Mouse (Mus musculus) heart, embryonic 14.5 days (tissue): ENCODE results near the gene Il17f. TPM values are rescaled to one million over a fixed set of nuclear protein-coding genes. Genes with fewer than 3 reads are reported as not detected.
"Not testable (repeated sequence)": the region's sequence is repeated elsewhere in the genome, so short reads cannot be mapped to it uniquely, and the experiment has no call there.

Experiments
- ATAC-seq: fragments of 200-750 bp; cut with Nextera tagmentation; 2 replicates; pipeline ENCODE4 v1.8.0; 2017; ENCODE audit warnings: low read depth, moderate TSS enrichment; ENCODE audit not compliant: insufficient number of reproducible peaks, insufficient read depth, low FRiP score
- H3K27ac ChIP-seq, 2 experiments: fragments of 200-500 bp in 1 of 2; fragments of 300-500 bp in 1 of 2; sonication (generic) in 1 of 2; replicated peaks in 1 of 2; 2 replicates each; pipeline ENCODE4 v1.5.1; 2012 to 2014; ENCODE audit warnings: low read depth in 2 of 2, low read length in 2 of 2, control low read depth in 1 of 2, mild to moderate bottlenecking in 1 of 2, mixed read lengths in 1 of 2; ENCODE audit not compliant: control insufficient read depth in 1 of 2, insufficient read depth in 1 of 2
- H3K27me3 ChIP-seq: fragments of 300-500 bp; sonication (generic); 2 replicates; pipeline ENCODE4 v1.6.1; 2014; ENCODE audit warnings: mild to moderate bottlenecking, low read length, control low read depth; ENCODE audit not compliant: control insufficient read depth, insufficient read depth
- H3K36me3 ChIP-seq: fragments of 300-500 bp; sonication (generic); 2 replicates; pipeline ENCODE4 v1.6.1; 2014; ENCODE audit warnings: mild to moderate bottlenecking, control low read depth, low read length, mixed read lengths; ENCODE audit not compliant: control insufficient read depth, insufficient read depth
- H3K4me1 ChIP-seq, 2 experiments: fragments of 200-500 bp in 1 of 2; fragments of 300-500 bp in 1 of 2; sonication (generic) in 1 of 2; 2 replicates each; pipeline ENCODE4 v1.6.1; 2012 to 2014; ENCODE audit warnings: low read length in 2 of 2, control low read depth in 1 of 2, mixed read lengths in 1 of 2; ENCODE audit not compliant: control insufficient read depth in 2 of 2, insufficient read depth in 2 of 2
- H3K4me2 ChIP-seq: fragments of 300-500 bp; sonication (generic); 2 replicates; pipeline ENCODE4 v1.6.1; 2014; ENCODE audit warnings: mild to moderate bottlenecking, low read length
- H3K4me3 ChIP-seq, 2 experiments: fragments of 200-500 bp in 1 of 2; fragments of 300-500 bp in 1 of 2; sonication (generic) in 1 of 2; 2 replicates each; pipeline ENCODE4 v1.5.1; 2012 to 2014; ENCODE audit warnings: low read length in 2 of 2, mild to moderate bottlenecking in 2 of 2, control low read depth in 1 of 2, low read depth in 1 of 2, moderate library complexity in 1 of 2; ENCODE audit not compliant: control insufficient read depth in 1 of 2, insufficient read depth in 1 of 2
- H3K9ac ChIP-seq: fragments of 300-500 bp; sonication (generic); 2 replicates; pipeline ENCODE4 v1.6.1; 2014; ENCODE audit warnings: mild to moderate bottlenecking, low read length
- H3K9me3 ChIP-seq: fragments of 300-500 bp; sonication (generic); 2 replicates; pipeline ENCODE4 v1.6.1; 2016; ENCODE audit warnings: low read length, control low read depth; ENCODE audit not compliant: control insufficient read depth
- WGBS: fragments of 180-500 bp; shearing (Covaris S2); extraction: QIAGEN DNeasy Blood & Tissue Kit; methylation state at CpG from one replicate; pipeline ENCODE4 v1.1.7; 2014; 5-methylcytosine and 5-hydroxymethylcytosine counted together
- polyA plus RNA-seq: library from polyadenylated mRNA; unstranded; fragments of >200 nt; fragmentation: Nextera tagmentation; extraction: Ambion mirVana; gene quantifications from 2 replicates; pipeline ENCODE4 v1.2.1, GENCODE M21; 2014

Gene Il17f
- 0.36 TPM in 1 of 2 replicates, not detected in the other for polyA plus RNA-seq

DNA sequence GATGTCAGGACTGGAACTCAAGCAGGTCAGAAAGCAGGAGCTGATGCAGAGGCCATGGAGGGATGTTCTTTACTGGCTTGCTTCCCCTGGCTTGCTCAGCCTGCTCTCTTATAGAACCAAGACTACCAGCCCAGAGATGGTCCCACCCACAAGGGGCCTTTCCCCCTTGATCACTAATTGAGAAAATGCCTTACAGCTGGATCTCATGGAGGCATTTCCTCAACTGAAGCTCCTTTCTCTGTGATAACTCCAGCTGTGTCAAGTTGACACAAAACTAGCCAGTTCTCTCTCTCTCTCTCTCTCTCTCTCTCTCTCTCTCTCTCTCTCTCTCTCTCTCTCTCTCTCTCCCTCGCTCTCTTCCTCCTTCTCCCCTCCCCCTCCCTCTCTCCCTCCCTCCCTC lies at the start of gene Il17f:
Gene Il17f (minus strand): TSS at position 101 of the 400 bp plus-strand sequence.
- not testable (repeated sequence) for H3K4me3 ChIP-seq, H3K4me1 ChIP-seq, H3K4me2 ChIP-seq, H3K27ac ChIP-seq, H3K27me3 ChIP-seq, ATAC-seq, H3K9me3 ChIP-seq, H3K36me3 ChIP-seq, H3K9ac ChIP-seq
- WGBS = 88% methylated on average over 1 of the region's 1 CpGs

- no peaks in the 10 kb centered on the region for H3K36me3 ChIP-seq
- H3K27ac ChIP-seq = no peak overlapping the region
- no peak overlapping the region for H3K4me3 ChIP-seq
- no peak overlapping the region for H3K4me2 ChIP-seq
- WGBS = 66% methylated on average over 3 of the region's 3 CpGs
- peaks cover 0 to 11% of the 10 kb centered on the region in 2 experiments; a peak in 2 of 4 replicates for H3K4me1 ChIP-seq
- no peak overlapping the region for H3K9ac ChIP-seq
- ATAC-seq = no peak
- H3K27me3 ChIP-seq = no peaks in the 10 kb centered on the region
- H3K9me3 ChIP-seq = no peaks in the 10 kb centered on the region
Observed at GRCm38 (mm10) chr1:20839911-20840310, 49.5 kb upstream of the Il17f start.

GRCm38 (mm10) chr1:20836551-20837125 lies 46.2 kb upstream of the Il17f start:
- no peak overlapping the region for H3K4me2 ChIP-seq
- ATAC-seq = no peak
- no peaks in the 10 kb centered on the region for H3K27me3 ChIP-seq
- H3K4me3 ChIP-seq = no peak overlapping the region
- no peaks in the 10 kb centered on the region for H3K4me1 ChIP-seq
- H3K9me3 ChIP-seq = no peaks in the 10 kb centered on the region
- no peak overlapping the region for H3K9ac ChIP-seq
- WGBS = 70% methylated on average over 3 of the region's 3 CpGs
- no peaks in the 10 kb centered on the region for H3K36me3 ChIP-seq
- no peak overlapping the region for H3K27ac ChIP-seq

DNA sequence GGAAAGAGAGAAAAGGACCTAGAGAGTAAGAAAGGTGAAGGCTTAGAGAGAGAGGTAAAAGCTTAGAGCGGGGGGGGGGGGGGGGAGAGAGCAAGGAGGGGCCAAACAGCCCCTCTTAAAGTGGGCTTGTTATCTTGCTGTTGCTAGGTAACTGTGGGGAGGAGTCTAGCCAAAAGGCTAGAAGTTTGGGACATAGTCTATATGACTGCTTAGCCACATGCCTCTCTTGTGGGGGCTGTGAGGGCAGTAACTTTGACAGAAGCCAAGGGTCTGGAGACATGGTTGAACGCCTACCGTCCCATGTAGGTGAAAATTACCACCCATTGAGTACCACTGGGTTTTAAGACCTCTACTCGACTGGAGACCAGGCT lies 42.7 kb upstream of the Il17f start:
- 57% methylated on average over 4 of the region's 4 CpGs for WGBS
- Histone ChIP-seq H3K27me3 (no peaks in the 10 kb centered on the region), H3K9me3 (no peaks in the 10 kb centered on the region), H3K27ac (no peak overlapping the region), H3K4me2 (no peak overlapping the region), H3K9ac (no peak overlapping the region), H3K4me3 (no peak overlapping the region), H3K4me1 (no peaks in the 10 kb centered on the region), H3K36me3 (no peaks in the 10 kb centered on the region)
- no peak for ATAC-seq

- Histone ChIP-seq H3K4me2 (no peak overlapping the region), H3K27me3 (no peaks in the 10 kb centered on the region), H3K4me1 (no peaks in the 10 kb centered on the region), H3K27ac (no peak overlapping the region), H3K9ac (no peak overlapping the region), H3K4me3 (no peak overlapping the region), H3K9me3 (no peaks in the 10 kb centered on the region), H3K36me3 (no peaks in the 10 kb centered on the region)
- 58% methylated on average over 5 of the region's 5 CpGs for WGBS
- ATAC-seq = no peak
Observed at GRCm38 (mm10) chr1:20832473-20833140, 42.2 kb upstream of the Il17f start.

DNA sequence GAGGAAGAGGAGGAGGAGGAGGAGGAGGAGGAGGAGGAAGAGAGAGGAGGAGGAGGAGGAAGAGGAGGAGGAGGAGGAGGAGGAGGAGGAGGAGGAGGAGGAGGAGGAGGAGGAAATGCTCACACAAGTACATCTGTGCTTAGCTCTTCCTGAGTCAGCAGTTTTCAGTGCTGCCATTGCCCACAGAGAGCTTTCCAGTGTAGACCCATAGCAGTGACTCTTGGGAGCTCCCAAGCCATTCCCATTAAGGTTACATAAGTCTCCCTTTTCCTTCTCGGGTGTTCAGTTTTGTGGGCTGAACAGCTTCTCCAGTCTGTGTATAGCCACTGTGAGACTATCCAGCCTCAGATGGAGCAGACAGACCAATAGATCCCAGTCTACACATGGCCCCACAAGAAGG lies 40.1 kb upstream of the Il17f start:
- 60% methylated on average over 1 of the region's 1 CpGs for WGBS
- Histone ChIP-seq H3K4me2 (no peak overlapping the region), H3K4me1 (no peaks in the 10 kb centered on the region), H3K36me3 (no peaks in the 10 kb centered on the region), H3K27ac (no peak overlapping the region), H3K4me3 (no peak overlapping the region), H3K9me3 (no peaks in the 10 kb centered on the region), H3K9ac (no peak overlapping the region), H3K27me3 (no peaks in the 10 kb centered on the region)
- ATAC-seq = no peak

DNA sequence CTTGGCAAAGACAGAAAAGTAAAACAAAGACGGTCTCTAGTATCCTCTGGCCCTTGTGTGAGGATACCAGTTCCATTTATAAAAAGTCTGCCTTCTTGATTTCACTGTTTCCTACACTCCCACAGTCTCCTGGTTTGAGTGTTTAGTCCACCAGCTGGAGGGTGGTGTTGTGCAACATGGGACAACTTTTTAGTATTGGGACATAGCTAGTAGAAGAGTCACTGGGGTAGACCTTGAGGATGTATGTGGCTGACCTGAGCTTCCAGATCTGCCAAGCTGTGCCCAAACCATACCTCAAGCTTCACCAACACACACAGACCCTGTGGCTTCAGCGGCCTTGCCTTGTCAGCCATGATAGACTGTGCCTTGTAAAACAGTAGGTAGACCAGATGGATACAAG lies 37.6 kb upstream of the Il17f start:
- no peak overlapping the region for H3K4me3 ChIP-seq
- no peak overlapping the region for H3K27ac ChIP-seq
- H3K4me1 ChIP-seq = no peaks in the 10 kb centered on the region
- no peak overlapping the region for H3K9ac ChIP-seq
- WGBS = 83% methylated on average over 2 of the region's 2 CpGs
- no peaks in the 10 kb centered on the region for H3K36me3 ChIP-seq
- H3K9me3 ChIP-seq = no peaks in the 10 kb centered on the region
- H3K4me2 ChIP-seq = no peak overlapping the region
- H3K27me3 ChIP-seq = no peaks in the 10 kb centered on the region
- ATAC-seq = no peak

- H3K36me3 ChIP-seq = no peaks in the 10 kb centered on the region
- no peak for ATAC-seq
- no peak overlapping the region for H3K4me3 ChIP-seq
- H3K9ac ChIP-seq = no peak overlapping the region
- no peaks in the 10 kb centered on the region for H3K9me3 ChIP-seq
- no peak overlapping the region for H3K27ac ChIP-seq
- H3K4me2 ChIP-seq = no peak overlapping the region
- no peaks in the 10 kb centered on the region for H3K4me1 ChIP-seq
- no peaks in the 10 kb centered on the region for H3K27me3 ChIP-seq
Observed at GRCm38 (mm10) chr1:20825036-20825435, 34.6 kb upstream of the Il17f start.
